Mouse (Mus musculus) liver, embryonic 14.5 days (tissue): Measurements from ENCODE around the gene Serpinb1b. TPM values are rescaled to one million over a fixed set of nuclear protein-coding genes. Genes with fewer than 3 reads are reported as not detected.

ENCODE experiments used
- ATAC-seq: fragments of 200-750 bp; cut with Nextera tagmentation; 2 replicates; pipeline ENCODE4 v1.8.0; 2017; ENCODE audit warnings: moderate number of reproducible peaks, mild to moderate bottlenecking, moderate library complexity; ENCODE audit not compliant: insufficient read depth
- DNase-seq, 3 experiments: peaks; one replicate each; pipeline ENCODE4 v3.0.0-alpha.2; 2012 to 2013; ENCODE audit warnings: low read depth in 3 of 3, low spot score in 3 of 3
- H3K27ac ChIP-seq: fragments of 300-500 bp; sonication (generic); 2 replicates; pipeline ENCODE4 v1.5.1; 2014; ENCODE audit warnings: moderate library complexity, mild to moderate bottlenecking, control low read depth, inconsistent platforms
- H3K27me3 ChIP-seq: fragments of 300-500 bp; sonication (generic); 2 replicates; pipeline ENCODE4 v1.6.1; 2014; ENCODE audit warnings: mild to moderate bottlenecking, low read length, moderate library complexity; ENCODE audit not compliant: control insufficient read depth, insufficient read depth
- H3K36me3 ChIP-seq: fragments of 300-500 bp; sonication (generic); replicated peaks from 2 replicates; pipeline ENCODE4 v1.6.1; 2014; ENCODE audit warnings: low read depth; ENCODE audit not compliant: control insufficient read depth, insufficient read depth
- H3K4me1 ChIP-seq, 2 experiments: fragments of 200-500 bp in 1 of 2; fragments of 300-500 bp in 1 of 2; sonication (generic) in 1 of 2; replicated peaks; 2 replicates each; pipeline ENCODE4 v1.6.1; 2012 to 2014; ENCODE audit warnings: antibody characterized with exemption in 1 of 2, inconsistent platforms in 1 of 2, low read length in 1 of 2; ENCODE audit not compliant: control insufficient read depth in 2 of 2, insufficient read depth in 2 of 2
- H3K4me2 ChIP-seq: fragments of 300-500 bp; sonication (generic); 2 replicates; pipeline ENCODE4 v1.6.1; 2014; ENCODE audit warnings: low read depth, mild to moderate bottlenecking, control low read depth, moderate library complexity
- H3K4me3 ChIP-seq, 2 experiments: fragments of 200-500 bp in 1 of 2; fragments of 300-500 bp in 1 of 2; sonication (generic) in 1 of 2; 2 replicates each; pipeline ENCODE4 v1.5.1; 2012 to 2014; ENCODE audit warnings: low read depth in 2 of 2, low read length in 2 of 2, mild to moderate bottlenecking in 2 of 2, control low read depth in 1 of 2, inconsistent platforms in 1 of 2, moderate library complexity in 1 of 2; ENCODE audit not compliant: insufficient read depth in 1 of 2
- H3K9ac ChIP-seq: fragments of 300-500 bp; sonication (generic); replicated peaks from 2 replicates; pipeline ENCODE4 v1.6.1; 2014; ENCODE audit warnings: mild to moderate bottlenecking, control low read depth, moderate library complexity
- H3K9me3 ChIP-seq: fragments of 300-500 bp; sonication (generic); 2 replicates; pipeline ENCODE4 v1.6.1; 2016; ENCODE audit warnings: low read length, mixed read lengths; ENCODE audit not compliant: control insufficient read depth
- CTCF ChIP-seq: IDR thresholded peaks from 2 replicates; pipeline ENCODE4 v1.5.1; 2016; ENCODE audit warnings: antibody characterized with exemption, low read depth, control low read depth
- EP300 ChIP-seq: IDR thresholded peaks from 2 replicates; pipeline ENCODE4 v1.6.1; 2016; ENCODE audit warnings: antibody characterized with exemption, low read depth
- WGBS: fragments of 180-500 bp; shearing (Covaris S2); extraction: QIAGEN DNeasy Blood & Tissue Kit; methylation state at CpG from one replicate; pipeline ENCODE4 v1.1.7; 2014; ENCODE audit not compliant: insufficient replicate concordance; 5-methylcytosine and 5-hydroxymethylcytosine counted together
- polyA plus RNA-seq, 2 experiments: library from polyadenylated mRNA; depleted of rRNA in 1 of 2; stranded (reverse) in 1 of 2; unstranded in 1 of 2; fragments of >200 nt; fragmentation: Nextera tagmentation in 1 of 2; extraction: Ambion mirVana in 1 of 2; gene quantifications; 2 replicates each; pipeline versions ENCODE4 v1.2.1 to v1.2.3; 2012 to 2014

The Serpinb1b gene
- polyA plus RNA-seq, 2 experiments = not detected

DNA sequence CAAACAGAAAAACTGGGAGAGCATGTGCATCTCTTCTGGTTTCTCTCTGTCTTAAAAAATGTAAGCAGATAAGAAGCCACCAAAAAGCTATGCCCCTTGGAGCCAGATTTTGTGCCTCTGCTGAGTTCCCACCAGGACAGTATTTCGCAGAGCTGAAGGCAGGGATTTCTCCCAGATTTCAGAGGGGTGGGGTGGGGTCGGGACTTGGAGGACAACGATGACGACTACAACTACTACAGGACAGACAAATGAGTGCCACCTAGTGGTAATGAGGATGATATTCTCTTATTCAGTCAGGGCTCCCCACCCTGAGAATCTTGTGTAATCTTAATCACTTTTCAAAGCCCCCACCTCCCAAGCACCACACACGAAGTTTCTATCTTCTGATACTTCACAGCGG, 1.0 kb downstream of the Serpinb1b start:
- H3K9me3 ChIP-seq = no peaks in the 10 kb centered on the region
- no peaks in the 10 kb centered on the region for H3K27me3 ChIP-seq
- H3K4me2 ChIP-seq = no peak overlapping the region
- no peaks in the 10 kb centered on the region for H3K36me3 ChIP-seq
- no peaks in the 10 kb centered on the region for H3K4me1 ChIP-seq
- DNase-seq = no peak
- 10% methylated on average over 6 of the region's 6 CpGs for WGBS
- TF ChIP-seq CTCF (peak; percentile 56), EP300 (no peak)
- H3K9ac ChIP-seq = no peak overlapping the region
- no peak overlapping the region for H3K27ac ChIP-seq
- no peak for ATAC-seq
- no peak overlapping the region for H3K4me3 ChIP-seq

DNA sequence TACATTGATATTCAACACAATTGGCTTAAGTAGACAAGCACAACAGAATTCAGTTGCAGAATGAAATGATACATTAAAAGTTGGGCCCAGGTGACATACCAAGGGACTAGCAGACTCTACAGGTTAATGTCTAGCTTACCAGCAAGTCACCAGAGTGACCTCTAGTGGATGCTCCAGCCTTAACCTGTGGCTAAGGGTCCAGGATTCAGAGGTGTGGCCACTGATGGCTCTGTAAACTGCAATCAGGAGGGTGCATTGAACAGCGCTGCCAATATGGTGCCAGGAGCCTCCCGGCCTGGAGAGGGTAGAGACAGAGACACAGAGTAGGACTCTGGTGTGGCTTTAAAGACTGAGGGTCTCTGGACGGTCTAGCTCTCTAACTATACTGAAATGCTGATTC, 2.0 kb downstream of the Serpinb1b start:
- H3K27me3 ChIP-seq = no peaks in the 10 kb centered on the region
- ATAC-seq (no peak), DNase-seq (no peak)
- H3K9ac ChIP-seq = no peak overlapping the region
- H3K9me3 ChIP-seq = no peaks in the 10 kb centered on the region
- H3K27ac ChIP-seq = no peak overlapping the region
- H3K4me2 ChIP-seq = no peak overlapping the region
- TF ChIP-seq CTCF (peak; percentile 64), EP300 (no peak)
- no peaks in the 10 kb centered on the region for H3K4me1 ChIP-seq
- H3K4me3 ChIP-seq = no peak overlapping the region
- 21% methylated on average over 3 of the region's 3 CpGs for WGBS
- H3K36me3 ChIP-seq = no peaks in the 10 kb centered on the region

DNA sequence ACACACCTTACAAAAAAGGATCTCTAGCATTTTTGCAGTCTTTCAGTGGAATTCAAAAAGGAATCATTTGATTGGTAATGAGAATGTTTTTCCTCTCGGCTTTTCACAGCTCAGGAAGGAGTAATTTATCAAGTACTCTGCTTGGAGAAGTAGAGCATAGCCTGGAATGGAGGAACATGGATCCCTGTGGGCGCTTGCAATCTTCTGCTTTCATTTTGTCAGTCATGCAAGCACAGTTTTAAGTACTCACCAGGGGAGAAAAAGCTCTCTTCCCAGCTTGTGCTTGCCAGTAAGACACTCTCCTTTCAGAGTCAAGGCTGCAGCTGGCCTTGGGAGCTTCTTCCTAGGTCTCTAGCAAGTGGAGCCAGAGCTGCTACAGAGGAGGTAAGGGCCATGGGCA, 5.5 kb downstream of the Serpinb1b start:
- TF ChIP-seq EP300 (no peak), CTCF (no peak)

DNA sequence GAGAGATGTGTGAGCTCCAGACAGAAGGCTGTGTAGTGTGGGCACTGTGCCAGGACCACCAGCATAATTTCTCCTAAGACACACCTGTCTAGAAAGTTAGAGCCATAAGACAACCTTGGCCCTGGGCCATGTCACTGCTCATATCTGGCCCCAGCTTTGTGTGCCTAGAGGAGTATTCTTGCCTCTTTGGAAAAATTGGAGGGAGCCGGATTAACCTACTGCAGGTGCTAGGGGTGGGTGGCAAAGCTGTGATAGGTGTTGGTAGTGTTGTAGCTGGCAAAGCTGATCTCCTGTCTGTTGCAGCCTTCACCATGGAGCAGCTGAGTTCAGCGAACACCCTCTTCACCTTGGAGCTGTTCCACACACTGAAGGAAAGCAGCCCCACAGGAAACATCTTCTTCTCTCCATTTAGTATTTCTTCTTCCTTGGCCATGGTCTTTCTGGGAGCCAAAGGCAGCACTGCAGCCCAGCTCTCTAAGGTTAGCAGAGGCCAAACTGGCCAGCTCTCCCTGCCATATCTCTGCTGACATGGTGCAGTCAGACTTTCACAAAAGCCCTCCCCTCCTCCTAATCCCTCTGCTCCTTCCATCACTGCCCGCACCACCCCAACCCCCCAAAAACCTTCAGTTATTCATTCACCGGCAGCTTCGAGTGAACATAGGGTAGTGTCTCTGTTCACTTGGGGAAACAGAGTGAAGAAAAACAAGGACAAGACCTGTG, 6.8 kb downstream of the Serpinb1b start:
- TF ChIP-seq CTCF = no peak
- no peak for TF ChIP-seq EP300
- whole genome bisulfite sequencing = 42% methylated on average over 5 of the region's 5 CpGs
- Histone ChIP-seq H3K9me3 (no peaks in the 10 kb centered on the region), H3K27ac (no peak overlapping the region), H3K36me3 (no peaks in the 10 kb centered on the region), H3K27me3 (no peaks in the 10 kb centered on the region), H3K4me3 (no peak overlapping the region), H3K9ac (no peak overlapping the region), H3K4me2 (no peak overlapping the region), H3K4me1 (no peaks in the 10 kb centered on the region)
- DNase-seq = no peak
- ATAC-seq = no peak

More for the DNA sequence above, 5.5 kb downstream of the Serpinb1b start:
- Histone ChIP-seq H3K9me3 (no peaks in the 10 kb centered on the region), H3K4me2 (no peak overlapping the region), H3K36me3 (no peaks in the 10 kb centered on the region), H3K4me1 (no peaks in the 10 kb centered on the region), H3K4me3 (no peak overlapping the region), H3K27ac (no peak overlapping the region), H3K9ac (no peak overlapping the region), H3K27me3 (no peaks in the 10 kb centered on the region)
- no peak for ATAC-seq
- 31% methylated on average over 2 of the region's 2 CpGs for WGBS
- no peak for DNase-seq

DNA sequence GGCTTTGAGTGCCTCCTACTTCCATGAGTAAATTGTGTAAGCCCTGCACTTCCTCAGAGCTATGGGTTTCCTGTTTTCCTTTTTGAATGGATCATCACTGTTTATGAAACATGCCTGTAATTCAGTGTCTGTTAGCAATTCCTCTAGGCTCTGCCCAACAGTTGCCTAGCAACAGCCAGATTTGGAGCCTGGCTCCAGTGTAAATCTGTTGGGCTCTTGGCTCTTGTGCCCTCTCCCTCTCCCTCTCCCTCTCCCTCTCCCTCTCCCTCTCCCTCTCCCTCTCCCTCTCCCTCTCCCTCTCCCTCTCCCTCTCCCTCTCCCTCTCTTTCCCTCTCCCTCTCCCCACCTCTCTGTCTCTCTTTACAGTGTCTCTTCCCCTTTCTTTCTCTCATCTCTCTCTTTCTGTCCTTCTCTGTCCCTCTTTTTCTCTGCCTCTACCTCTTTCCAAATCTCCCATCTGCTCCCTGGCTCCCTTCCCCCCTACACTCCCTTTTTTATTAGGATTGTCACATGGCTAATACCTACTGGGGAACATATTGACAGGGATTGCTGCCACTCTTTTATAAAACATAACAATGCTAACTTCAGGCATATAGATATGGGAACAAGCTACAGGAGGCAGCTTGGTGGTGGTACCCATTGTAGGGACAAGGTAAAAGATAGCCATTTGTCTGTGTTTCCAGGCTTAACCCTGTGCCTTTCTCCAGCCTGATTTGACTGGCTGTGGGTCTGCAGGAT, 7.5 kb downstream of the Serpinb1b start:
- no peak overlapping the region for H3K27ac ChIP-seq
- no peaks in the 10 kb centered on the region for H3K36me3 ChIP-seq
- no peak overlapping the region for H3K9ac ChIP-seq
- no peaks in the 10 kb centered on the region for H3K27me3 ChIP-seq
- no peaks in the 10 kb centered on the region for H3K4me1 ChIP-seq
- no peak overlapping the region for H3K4me2 ChIP-seq
- TF ChIP-seq CTCF = no peak
- no peak for TF ChIP-seq EP300
- DNase-seq (no peak), ATAC-seq (no peak)
- H3K9me3 ChIP-seq = no peaks in the 10 kb centered on the region
- no peak overlapping the region for H3K4me3 ChIP-seq
